Mouse (Mus musculus) heart, embryonic 12.5 days (tissue): ENCODE results near the gene Gm49368. TPM values are rescaled to one million over a fixed set of nuclear protein-coding genes. Genes with fewer than 3 reads are reported as not detected.
"Not testable (repeated sequence)": the region's sequence is repeated elsewhere in the genome, so short reads cannot be mapped to it uniquely, and the experiment has no call there.

ENCODE experiments used
- ATAC-seq: fragments of 200-750 bp; cut with Nextera tagmentation; 2 replicates; pipeline ENCODE4 v1.8.0; 2017; ENCODE audit warnings: moderate TSS enrichment, moderate library complexity; ENCODE audit not compliant: insufficient number of reproducible peaks, low FRiP score
- H3K27ac ChIP-seq: fragments of 300-500 bp; sonication (generic); 2 replicates; pipeline ENCODE4 v1.5.1; 2016; ENCODE audit warnings: mild to moderate bottlenecking, moderate library complexity; ENCODE audit not compliant: poor library complexity, severe bottlenecking
- H3K27me3 ChIP-seq: fragments of 300-500 bp; sonication (generic); replicated peaks from 2 replicates; pipeline ENCODE4 v1.6.1; 2016; ENCODE audit warnings: mild to moderate bottlenecking, moderate library complexity
- H3K36me3 ChIP-seq: fragments of 300-500 bp; sonication (generic); 2 replicates; pipeline ENCODE4 v1.6.1; 2016; ENCODE audit warnings: mild to moderate bottlenecking, moderate library complexity
- H3K4me1 ChIP-seq: fragments of 300-500 bp; sonication (generic); replicated peaks from 2 replicates; pipeline ENCODE4 v1.6.1; 2016; ENCODE audit warnings: mild to moderate bottlenecking
- H3K4me2 ChIP-seq: fragments of 300-500 bp; sonication (generic); 2 replicates; pipeline ENCODE4 v1.6.1; 2016; ENCODE audit warnings: mild to moderate bottlenecking, moderate library complexity
- H3K4me3 ChIP-seq: fragments of 300-500 bp; sonication (generic); 2 replicates; pipeline ENCODE4 v1.5.1; 2016; ENCODE audit warnings: mild to moderate bottlenecking
- H3K9ac ChIP-seq: fragments of 300-500 bp; sonication (generic); 2 replicates; pipeline ENCODE4 v1.6.1; 2016; ENCODE audit warnings: mild to moderate bottlenecking, moderate library complexity
- H3K9me3 ChIP-seq: fragments of 300-500 bp; sonication (generic); replicated peaks from 2 replicates; pipeline ENCODE4 v1.6.1; 2016; ENCODE audit warnings: mild to moderate bottlenecking, moderate library complexity
- WGBS: fragments of 180-500 bp; shearing (Covaris S2); methylation state at CpG from one replicate; pipeline ENCODE4 v1.1.7; 2016; 5-methylcytosine and 5-hydroxymethylcytosine counted together
- polyA plus RNA-seq: library from polyadenylated mRNA; unstranded; fragments of >200 nt; fragmentation: Nextera tagmentation; extraction: Ambion mirVana; gene quantifications from 2 replicates; pipeline ENCODE4 v1.2.1, GENCODE M21; 2016

Gene Gm49368
- not detected in 2 replicates for polyA plus RNA-seq

DNA sequence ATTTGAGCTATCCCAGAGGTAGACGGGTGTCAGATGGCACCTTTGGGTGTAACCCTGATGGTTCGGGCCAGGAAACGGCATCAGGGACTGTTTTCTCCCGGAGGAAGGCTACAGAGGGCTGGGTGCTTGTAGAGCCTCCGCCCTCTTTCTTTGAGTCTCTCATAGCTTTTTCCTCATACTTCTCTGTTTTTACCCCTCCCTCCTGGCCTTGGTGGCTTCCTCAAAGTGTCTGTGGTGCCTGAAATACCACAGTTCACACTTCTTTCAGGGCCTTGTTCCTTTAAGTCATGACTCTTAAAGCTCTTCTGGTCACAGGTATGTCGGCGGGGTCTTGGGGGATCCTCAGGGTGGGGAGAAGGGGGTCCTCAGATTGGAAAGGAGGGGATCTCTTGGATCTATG, at the start of gene Gm49368, which contains the start of gene Itgam:
TSS of gene Gm49368 (plus strand) at position 228 of the 400 bp plus-strand sequence.
TSS of gene Itgam (plus strand) at position 185 of the 400 bp plus-strand sequence.
- H3K4me3 ChIP-seq: no peak within 1 kb of the TSS
- H3K27me3 ChIP-seq: no peaks in the 10 kb centered on the region
- no peak within 1 kb of the TSS for H3K27ac ChIP-seq
- no peak within 1 kb of the TSS for H3K9ac ChIP-seq
- WGBS: 82% methylated on average over 7 of the region's 7 CpGs
- H3K9me3 ChIP-seq: 0 out of 2 replicates have a peak, but pooled peaks cover 6% of the 10 kb centered on the region
- H3K36me3 ChIP-seq: no peaks in the 10 kb centered on the region
- H3K4me2 ChIP-seq: no peak within 1 kb of the TSS
- no peaks in the 10 kb centered on the region for H3K4me1 ChIP-seq
- no peak for ATAC-seq

- H3K4me3 ChIP-seq: no peak overlapping the region
- no peak overlapping the region for H3K4me2 ChIP-seq
- H3K27ac ChIP-seq: no peak overlapping the region
- peaks cover 1% of the 10 kb centered on the region; the same call in 1 of the 2 replicates for H3K9me3 ChIP-seq
- no peak for ATAC-seq
- peaks cover 5% of the 10 kb centered on the region; the same call in 1 of the 2 replicates for H3K4me1 ChIP-seq
- no peaks in the 10 kb centered on the region for H3K36me3 ChIP-seq
- WGBS: 83% methylated on average over 13 of the region's 13 CpGs
- H3K9ac ChIP-seq: no peak overlapping the region
- peaks cover 24% of the 10 kb centered on the region for H3K27me3 ChIP-seq
Observed at GRCm38 (mm10) chr7:128013116-128013515, 49.4 kb upstream of the Gm49368 start.

DNA sequence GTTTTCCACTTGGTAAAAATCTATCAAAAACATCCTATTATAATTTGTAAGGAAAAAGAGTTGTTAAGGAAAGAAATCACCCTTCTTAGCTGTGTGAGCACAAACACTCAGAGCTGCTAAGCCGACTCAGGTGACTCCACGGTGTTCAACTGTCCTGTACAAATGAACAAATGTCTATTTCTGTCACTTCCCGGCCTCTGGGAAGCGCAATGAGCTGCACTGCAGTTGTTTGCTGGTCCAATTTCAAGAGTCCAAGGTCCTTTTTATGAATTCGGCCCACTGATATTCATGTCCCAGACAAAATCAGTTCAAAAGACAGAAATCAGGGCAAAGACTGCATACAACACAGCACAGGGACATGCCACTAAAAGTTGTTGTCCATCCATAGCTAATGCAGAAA, 46.3 kb upstream of the Gm49368 start:
- not testable (repeated sequence) for H3K9ac ChIP-seq, H3K4me1 ChIP-seq, H3K4me3 ChIP-seq, H3K9me3 ChIP-seq, H3K27me3 ChIP-seq, H3K4me2 ChIP-seq, ATAC-seq, H3K36me3 ChIP-seq, H3K27ac ChIP-seq
- WGBS: 54% methylated on average over 5 of the region's 5 CpGs

- ATAC-seq: no peak
- Histone ChIP-seq H3K36me3 (no peaks in the 10 kb centered on the region), H3K27me3 (no peaks in the 10 kb centered on the region), H3K9ac (no peak overlapping the region), H3K4me2 (no peak overlapping the region), H3K9me3 (peaks cover 3% of the 10 kb centered on the region; the same call in 1 of the 2 replicates), H3K27ac (no peak overlapping the region), H3K4me1 (no peaks in the 10 kb centered on the region), H3K4me3 (no peak overlapping the region)
- WGBS: 87% methylated on average over 6 of the region's 6 CpGs
Observed at GRCm38 (mm10) chr7:128016650-128017049, 45.8 kb upstream of the Gm49368 start.

GRCm38 (mm10) chr7:128018275-128018674, 44.2 kb upstream of the Gm49368 start:
- 83% methylated on average over 3 of the region's 3 CpGs for WGBS

GRCm38 (mm10) chr7:128019187-128019586, 43.3 kb upstream of the Gm49368 start:
- no peak overlapping the region for H3K4me2 ChIP-seq
- no peak overlapping the region for H3K27ac ChIP-seq
- peaks cover 3% of the 10 kb centered on the region; the same call in 1 of the 2 replicates for H3K9me3 ChIP-seq
- no peak overlapping the region for H3K4me3 ChIP-seq
- H3K9ac ChIP-seq: no peak overlapping the region
- no peaks in the 10 kb centered on the region for H3K27me3 ChIP-seq
- ATAC-seq: no peak
- H3K36me3 ChIP-seq: no peaks in the 10 kb centered on the region
- no peaks in the 10 kb centered on the region for H3K4me1 ChIP-seq
- WGBS: 59% methylated on average over 2 of the region's 2 CpGs

More at GRCm38 (mm10) chr7:128018275-128018674, 44.2 kb upstream of the Gm49368 start:
- peaks cover 3% of the 10 kb centered on the region; the same call in 1 of the 2 replicates for H3K9me3 ChIP-seq
- H3K36me3 ChIP-seq: no peaks in the 10 kb centered on the region
- H3K4me2 ChIP-seq: no peak overlapping the region
- H3K4me1 ChIP-seq: no peaks in the 10 kb centered on the region
- no peak overlapping the region for H3K4me3 ChIP-seq
- H3K27ac ChIP-seq: no peak overlapping the region
- no peak for ATAC-seq
- no peak overlapping the region for H3K9ac ChIP-seq
- H3K27me3 ChIP-seq: no peaks in the 10 kb centered on the region

DNA sequence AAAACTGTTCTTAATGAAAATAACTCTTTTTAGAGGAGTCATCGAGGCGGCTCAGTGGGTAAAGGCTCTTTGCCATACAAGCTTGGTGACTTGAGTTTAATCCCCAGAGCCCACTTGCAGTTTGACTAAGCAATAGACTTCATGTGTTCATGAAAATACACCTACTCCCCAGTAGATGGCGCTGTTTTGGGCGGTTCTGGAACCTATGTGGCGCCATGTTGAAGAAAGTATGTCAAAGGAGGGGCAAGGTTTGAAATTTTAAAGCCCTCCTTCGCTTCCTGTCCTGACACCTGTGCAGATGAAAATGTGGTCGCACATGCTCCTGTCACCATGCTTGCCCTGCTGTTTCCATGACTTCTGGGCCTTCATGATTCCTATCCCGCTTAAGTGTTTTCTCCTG, 39.5 kb upstream of the Gm49368 start:
- H3K9me3 ChIP-seq: peaks cover 3% of the 10 kb centered on the region; the same call in 1 of the 2 replicates
- no peaks in the 10 kb centered on the region for H3K27me3 ChIP-seq
- no peaks in the 10 kb centered on the region for H3K36me3 ChIP-seq
- no peak overlapping the region for H3K9ac ChIP-seq
- no peak overlapping the region for H3K4me2 ChIP-seq
- no peak overlapping the region for H3K4me3 ChIP-seq
- WGBS: 57% methylated on average over 8 of the region's 8 CpGs
- H3K4me1 ChIP-seq: no peaks in the 10 kb centered on the region
- no peak for ATAC-seq
- no peak overlapping the region for H3K27ac ChIP-seq

GRCm38 (mm10) chr7:128023565-128023964, 38.9 kb upstream of the Gm49368 start:
- Histone ChIP-seq H3K4me1 (no peaks in the 10 kb centered on the region), H3K36me3 (no peaks in the 10 kb centered on the region), H3K4me2 (no peak overlapping the region), H3K9ac (no peak overlapping the region), H3K9me3 (no peaks in the 10 kb centered on the region), H3K27ac (no peak overlapping the region), H3K27me3 (no peaks in the 10 kb centered on the region), H3K4me3 (no peak overlapping the region)
- 80% methylated on average over 4 of the region's 4 CpGs for WGBS
- no peak for ATAC-seq

DNA sequence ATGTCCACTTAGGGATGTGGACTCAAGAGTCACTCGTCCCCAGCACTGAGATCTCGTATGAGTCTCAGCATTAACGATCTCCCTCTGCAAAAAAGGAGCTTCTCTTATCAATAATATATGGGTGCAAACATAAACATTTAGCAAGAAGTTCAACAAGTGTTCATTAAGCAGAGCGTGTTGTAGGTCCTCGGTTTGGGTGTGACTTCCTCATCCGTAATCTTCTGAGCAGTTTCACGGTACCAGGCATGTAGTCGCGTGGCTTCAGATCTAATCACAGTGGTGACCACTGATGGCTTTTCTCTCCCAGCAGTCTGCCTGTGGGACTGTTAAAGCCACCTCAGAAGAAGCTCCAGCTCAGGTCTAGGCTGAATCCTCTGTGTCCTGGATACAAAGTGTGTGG, 38.1 kb upstream of the Gm49368 start:
- no peak for ATAC-seq
- Histone ChIP-seq H3K27ac (no peak overlapping the region), H3K4me2 (no peak overlapping the region), H3K9me3 (no peaks in the 10 kb centered on the region), H3K27me3 (no peaks in the 10 kb centered on the region), H3K9ac (no peak overlapping the region), H3K4me1 (no peaks in the 10 kb centered on the region), H3K4me3 (no peak overlapping the region), H3K36me3 (no peaks in the 10 kb centered on the region)
- 85% methylated on average over 9 of the region's 9 CpGs for WGBS

DNA sequence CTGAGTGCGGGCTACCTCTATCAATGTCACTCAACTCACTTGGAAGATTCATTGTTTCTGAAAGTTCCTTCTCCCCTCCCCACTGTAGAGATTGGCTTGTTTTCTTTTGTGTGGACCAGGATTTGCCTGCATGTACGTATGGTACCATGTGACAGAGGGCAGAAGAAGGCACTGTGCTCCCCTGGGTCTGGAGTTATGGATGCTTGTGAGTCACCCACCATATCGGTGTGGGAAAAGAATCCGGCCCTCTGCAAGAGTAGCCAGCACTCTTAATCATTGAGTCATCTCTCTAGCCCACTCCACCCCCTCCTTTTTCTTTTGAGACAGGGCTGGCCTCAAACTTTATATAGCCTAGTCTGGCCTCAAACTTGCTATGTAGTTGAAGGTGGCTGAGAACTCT, 37.6 kb upstream of the Gm49368 start:
- no peaks in the 10 kb centered on the region for H3K4me1 ChIP-seq
- no peak overlapping the region for H3K27ac ChIP-seq
- WGBS: 73% methylated on average over 4 of the region's 4 CpGs
- H3K9ac ChIP-seq: no peak overlapping the region
- H3K4me3 ChIP-seq: no peak overlapping the region
- H3K36me3 ChIP-seq: no peaks in the 10 kb centered on the region
- H3K4me2 ChIP-seq: no peak overlapping the region
- no peaks in the 10 kb centered on the region for H3K27me3 ChIP-seq
- no peaks in the 10 kb centered on the region for H3K9me3 ChIP-seq
- ATAC-seq: no peak

DNA sequence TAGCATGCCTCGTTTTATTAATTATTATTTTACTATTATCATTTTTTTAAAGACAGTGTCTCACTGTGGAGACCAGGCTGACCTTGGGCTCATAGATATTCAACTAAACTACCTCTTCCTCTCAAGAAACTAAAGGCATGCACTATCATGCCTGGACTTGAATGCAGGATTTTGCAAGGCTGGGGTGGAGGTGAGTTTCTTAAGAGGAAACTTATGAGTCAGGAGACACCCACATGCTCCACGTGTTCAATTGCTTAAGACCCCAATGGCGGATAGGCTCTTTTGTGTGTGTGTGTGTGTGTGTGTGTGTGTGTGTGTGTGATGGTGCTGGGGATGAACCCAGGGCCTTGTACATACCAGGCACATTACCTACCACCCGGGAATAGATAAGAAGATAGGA, 37.1 kb upstream of the Gm49368 start:
- no peak overlapping the region for H3K27ac ChIP-seq
- WGBS: 62% methylated on average over 4 of the region's 4 CpGs
- no peak for ATAC-seq
- no peaks in the 10 kb centered on the region for H3K4me1 ChIP-seq
- no peaks in the 10 kb centered on the region for H3K9me3 ChIP-seq
- no peak overlapping the region for H3K9ac ChIP-seq
- H3K4me3 ChIP-seq: no peak overlapping the region
- H3K4me2 ChIP-seq: no peak overlapping the region
- no peaks in the 10 kb centered on the region for H3K36me3 ChIP-seq
- H3K27me3 ChIP-seq: no peaks in the 10 kb centered on the region

DNA sequence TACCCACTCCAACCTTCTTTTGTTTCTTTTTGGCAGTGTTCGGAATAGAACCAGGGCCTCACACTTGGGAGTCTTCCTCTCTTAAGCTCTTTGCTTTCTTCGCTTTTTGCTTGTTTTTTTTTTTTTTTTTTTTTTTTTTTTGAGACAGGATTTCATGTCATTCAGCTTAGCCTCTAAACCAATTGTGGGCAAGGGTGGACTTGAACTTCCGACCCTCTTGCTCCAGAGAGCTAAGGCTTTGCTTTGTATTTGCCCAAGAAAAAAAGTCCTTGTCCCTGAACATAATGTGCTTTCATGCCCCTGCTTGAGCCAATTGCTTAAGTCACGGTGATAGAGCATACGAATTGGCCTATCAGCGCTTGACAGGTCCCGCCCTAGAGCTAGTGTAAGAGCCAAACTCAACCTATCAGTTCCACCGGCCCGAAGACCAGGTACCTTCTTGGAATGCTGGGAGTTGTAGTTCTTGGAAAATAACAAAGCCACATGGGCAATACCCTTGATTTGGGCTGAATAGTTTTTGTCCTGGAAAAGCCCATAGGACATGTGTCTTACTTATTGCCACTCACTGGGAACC, 31.0 kb upstream of the Gm49368 start:
- H3K4me1 ChIP-seq: no peaks in the 10 kb centered on the region
- H3K9ac ChIP-seq: no peak overlapping the region
- peak; percentile 64; the same call in 1 of the 2 replicates for ATAC-seq
- no peak overlapping the region for H3K4me2 ChIP-seq
- H3K4me3 ChIP-seq: no peak overlapping the region
- no peak overlapping the region for H3K27ac ChIP-seq
- H3K27me3 ChIP-seq: no peaks in the 10 kb centered on the region
- WGBS: 41% methylated on average over 9 of the region's 9 CpGs
- H3K36me3 ChIP-seq: no peaks in the 10 kb centered on the region
- H3K9me3 ChIP-seq: no peaks in the 10 kb centered on the region
